32 mouse cellular contexts compared by ENCODE assay signal in genomic region chr2:25244144-25244543, GRCm38 (mm10). TPM values are rescaled to one million over a fixed set of nuclear protein-coding genes. Genes with fewer than 3 reads are reported as not detected.
A peak's percentile ranks its signal among the peaks of the same experiment; 100 is the strongest.
DNase-seq lines count a peak whose midpoint lies in the region; ATAC-seq and TF ChIP-seq lines count a peak whose summit lies in the region.
"Had no signal": no experiment of that assay in that cellular context is flagged by ENCODE, and none has a peak within 500 bp of the region (broad histone marks: within the 10 kb centered on the region; RNA-seq: fewer than 3 reads in every experiment).

No protein-coding gene starts in this region.

- no peaks in the 10 kb centered on the region for H3K9me3 ChIP-seq in megakaryocyte, embryonic 14.5 days
- H3K9me3 ChIP-seq: embryonic facial prominence, embryonic 10.5 days; embryonic facial prominence, embryonic 13.5 days; forebrain, embryonic 12.5 days; forebrain, embryonic 15.5 days; G1E; heart, embryonic 12.5 days; heart, embryonic 15.5 days; hindbrain, embryonic 10.5 days had no signal

- 73% methylated on average over 4 of the region's 4 CpGs for WGBS in cerebellum, adult 2 months
- 86% methylated on average over 4 of the region's 4 CpGs for WGBS in kidney, adult 2 months

- H3K27ac ChIP-seq in cerebellum, adult 2 months (ENCODE audit: insufficient read depth, low read length), result peak overlapping the region; percentile 24; the same call in 1 of the 2 replicates
- H3K27ac ChIP-seq in kidney, adult 2 months (ENCODE audit: insufficient read depth, low read depth, low read length), result no peak overlapping the region
- H3K27ac ChIP-seq in left cerebral cortex, adult 2 months, result no peak overlapping the region
- H3K27ac ChIP-seq: embryonic facial prominence, embryonic 10.5 days; embryonic facial prominence, embryonic 13.5 days; forebrain, embryonic 12.5 days; forebrain, embryonic 15.5 days; heart, embryonic 15.5 days; hindbrain, embryonic 10.5 days; hindbrain, embryonic 14.5 days had no signal

- no peaks in the 10 kb centered on the region for H3K27me3 ChIP-seq in cerebellum, adult 2 months (ENCODE audit: control insufficient read depth, insufficient read depth, low read length)
- H3K27me3 ChIP-seq in kidney, adult 2 months (replicated peaks; ENCODE audit: control insufficient read depth, insufficient read depth, low read length), result no peaks in the 10 kb centered on the region
- peaks cover 51% of the 10 kb centered on the region for H3K27me3 ChIP-seq in megakaryocyte, embryonic 14.5 days (replicated peaks)
- H3K27me3 ChIP-seq: forebrain, embryonic 15.5 days had no signal

- intact Hi-C loops in left cerebral cortex, adult 2 months (cut with DNase I), result no loop called here

- peak overlapping the region; percentile 12 for H3K4me3 ChIP-seq in cerebellum, adult 2 months (replicated peaks; ENCODE audit: insufficient read depth, low read depth, low read length)
- no peak overlapping the region for H3K4me3 ChIP-seq in kidney, adult 2 months (ENCODE audit: insufficient read depth, low read depth, low read length)
- peak overlapping the region; percentile 57 for H3K4me3 ChIP-seq in megakaryocyte, embryonic 14.5 days (replicated peaks)
- H3K4me3 ChIP-seq in left cerebral cortex, adult 2 months, result no peak overlapping the region
- H3K4me3 ChIP-seq: embryonic facial prominence, embryonic 13.5 days; erythroblast, embryonic 14.5 days; forebrain, embryonic 12.5 days; forebrain, embryonic 15.5 days; heart, embryonic 12.5 days; heart, embryonic 15.5 days had no signal

- no peak for DNase-seq in cerebellum, adult 2 months
- DNase-seq in cerebellum, postnatal 10 days, result no peak
- peak; percentile 59 for DNase-seq in kidney, adult 2 months
- no peak for DNase-seq in kidney, adult 8-10 months
- no peak for DNase-seq in left cerebral cortex, adult 2 months (ENCODE audit: extremely low spot score in 1 of 2, low spot score in 2 of 2)
- DNase-seq: adrenal gland, postnatal 10 days; adrenal gland, postnatal 36 days; cerebellum, adult 18-20 months; cerebellum, adult 9-11 months; cerebellum, postnatal 36 days; embryo, embryonic 11 days; gastrocnemius, postnatal 25 days; heart, adult 18-20 months; heart, postnatal 10 days; heart, postnatal 36 days had no signal

- peaks cover 49% of the 10 kb centered on the region for H3K4me1 ChIP-seq in cerebellum, adult 2 months (ENCODE audit: control insufficient read depth, insufficient read depth, low read length)
- peaks cover 10% of the 10 kb centered on the region; the same call in 1 of the 2 replicates for H3K4me1 ChIP-seq in kidney, adult 2 months (ENCODE audit: control insufficient read depth, insufficient read depth, low read length)
- peaks cover 31% of the 10 kb centered on the region for H3K4me1 ChIP-seq in megakaryocyte, embryonic 14.5 days

- no peaks in the 10 kb centered on the region for H3K36me3 ChIP-seq in kidney, adult 2 months (ENCODE audit: control insufficient read depth, insufficient read depth, low read length)
- H3K36me3 ChIP-seq in megakaryocyte, embryonic 14.5 days (replicated peaks; ENCODE audit: low read length), result peaks cover 51% of the 10 kb centered on the region

- ATAC-seq in megakaryocyte, adult 5-6 weeks (ENCODE audit: poor library complexity, severe bottlenecking), result no peak
- ATAC-seq: forebrain, embryonic 15.5 days; Patski had no signal

- TF ChIP-seq POLR2A in cerebellum, adult 2 months (IDR thresholded peaks at IDR 0.05; ENCODE audit: borderline replicate concordance, insufficient read depth, low read length), result no peak
- TF ChIP-seq POLR2A in kidney, adult 2 months (IDR thresholded peaks at IDR 0.05; ENCODE audit: low read depth, low read length), result no peak

- TF ChIP-seq CTCF in cerebellum, adult 2 months (IDR thresholded peaks at IDR 0.05; ENCODE audit: borderline replicate concordance, insufficient read depth, low read depth, low read length), result no peak
- no peak for TF ChIP-seq CTCF in kidney, adult 2 months (conservative IDR thresholded peaks at IDR 0.05; ENCODE audit: insufficient read depth, insufficient read length, low read depth, low read length)
- no peak for TF ChIP-seq CTCF in left cerebral cortex, adult 2 months (IDR thresholded peaks at IDR 0.05)

RNA-seq across cellular contexts. Expression of gene Cysrt1, which starts 1.9 kb away (rescaled TPM):
- polyA plus RNA-seq in cerebellum, adult 2 months (2012; rRNA removed), result 0.76 and 0.80 TPM in 2 replicates
- polyA plus RNA-seq in kidney, adult 2 months (2012; rRNA removed), result 0.66 and 1.2 TPM in 2 replicates
- not detected in 2 replicates for polyA plus RNA-seq in megakaryocyte, embryonic 14.5 days (2012; ENCODE audit: insufficient read depth, low replicate concordance)
- not detected in 2 replicates for total RNA-seq in megakaryocyte, adult 5-6 weeks (2015)
- not detected in 2 replicates for total RNA-seq in megakaryocyte, adult 5-6 weeks (2017)
- not detected for total RNA-seq in left cerebral cortex, adult 2 months (2021)
- total RNA-seq: adrenal gland, adult 18-20 months; adrenal gland, postnatal 10 days; adrenal gland, postnatal 36 days; G1E; gastrocnemius, adult 8-10 months; gastrocnemius, postnatal 25 days; heart, adult 18-20 months; heart, postnatal 10 days; heart, postnatal 36 days had no signal
- polyA plus RNA-seq: embryonic facial prominence, embryonic 10.5 days; erythroblast, embryonic 14.5 days; forebrain, embryonic 12.5 days; G1E; heart, embryonic 12.5 days; hindbrain, embryonic 10.5 days; Patski had no signal

RNA-seq across cellular contexts. Expression of gene Rnf208, which starts 2.1 kb away (rescaled TPM):
- polyA plus RNA-seq in cerebellum, adult 2 months (2012; rRNA removed), result 423 and 427 TPM in 2 replicates
- polyA plus RNA-seq in kidney, adult 2 months (2012; rRNA removed), result 49.1 and 57.9 TPM in 2 replicates
- 3.8 and 7.6 TPM in 2 replicates for polyA plus RNA-seq in megakaryocyte, embryonic 14.5 days (2012; ENCODE audit: insufficient read depth, low replicate concordance)
- total RNA-seq in megakaryocyte, adult 5-6 weeks (2015), result 0.14 TPM in 1 of 2 replicates, not detected in the other
- not detected in 2 replicates for total RNA-seq in megakaryocyte, adult 5-6 weeks (2017)
- total RNA-seq in left cerebral cortex, adult 2 months (2021), result 100 to 1,000 TPM; 249 to 270 TPM

RNA-seq across cellular contexts. Expression of gene AL732309.1, which starts 2.5 kb away (rescaled TPM):
- 12.5 and 14.1 TPM in 2 replicates for polyA plus RNA-seq in cerebellum, adult 2 months (2012; rRNA removed)
- polyA plus RNA-seq in kidney, adult 2 months (2012; rRNA removed), result 13.0 and 15.2 TPM in 2 replicates
- 1.1 TPM in 1 of 2 replicates, not detected in the other for polyA plus RNA-seq in megakaryocyte, embryonic 14.5 days (2012; ENCODE audit: insufficient read depth, low replicate concordance)
- 4.7 TPM in 2 replicates for total RNA-seq in megakaryocyte, adult 5-6 weeks (2015)
- 1.7 TPM in 1 of 2 replicates, not detected in the other for total RNA-seq in megakaryocyte, adult 5-6 weeks (2017)
- 1 to 10 TPM; 1.4 to 2.7 TPM for total RNA-seq in left cerebral cortex, adult 2 months (2021)

RNA-seq across cellular contexts. Expression of gene Rnf224, which starts 7.6 kb away (rescaled TPM):
- not detected in 2 replicates for polyA plus RNA-seq in cerebellum, adult 2 months (2012; rRNA removed)
- 0.06 and 0.12 TPM in 2 replicates for polyA plus RNA-seq in kidney, adult 2 months (2012; rRNA removed)
- polyA plus RNA-seq in megakaryocyte, embryonic 14.5 days (2012; ENCODE audit: insufficient read depth, low replicate concordance), result not detected in 2 replicates
- not detected in 2 replicates for total RNA-seq in megakaryocyte, adult 5-6 weeks (2015)
- total RNA-seq in megakaryocyte, adult 5-6 weeks (2017), result not detected in 2 replicates
- total RNA-seq in left cerebral cortex, adult 2 months (2021), result not detected
- total RNA-seq: adrenal gland, adult 18-20 months; adrenal gland, postnatal 10 days; adrenal gland, postnatal 36 days; gastrocnemius, adult 8-10 months; gastrocnemius, postnatal 25 days; heart, adult 18-20 months; heart, postnatal 10 days; heart, postnatal 36 days had no signal
- polyA plus RNA-seq: cortical plate, adult 2 months; embryonic facial prominence, embryonic 10.5 days; embryonic facial prominence, embryonic 13.5 days; erythroblast, embryonic 14.5 days; forebrain, embryonic 12.5 days; forebrain, embryonic 15.5 days; heart, embryonic 12.5 days; heart, embryonic 15.5 days; hindbrain, embryonic 10.5 days; hindbrain, embryonic 14.5 days; Patski had no signal

RNA-seq across cellular contexts. Expression of gene Slc34a3, which starts 10.0 kb away (rescaled TPM):
- 0.73 and 0.92 TPM in 2 replicates for polyA plus RNA-seq in cerebellum, adult 2 months (2012; rRNA removed)
- 240 and 299 TPM in 2 replicates for polyA plus RNA-seq in kidney, adult 2 months (2012; rRNA removed)
- polyA plus RNA-seq in megakaryocyte, embryonic 14.5 days (2012; ENCODE audit: insufficient read depth, low replicate concordance), result not detected in 2 replicates
- not detected in 2 replicates for total RNA-seq in megakaryocyte, adult 5-6 weeks (2015)
- total RNA-seq in megakaryocyte, adult 5-6 weeks (2017), result not detected in 2 replicates
- not detected for total RNA-seq in left cerebral cortex, adult 2 months (2021)
- total RNA-seq: adrenal gland, adult 18-20 months; adrenal gland, postnatal 10 days; adrenal gland, postnatal 36 days; G1E; gastrocnemius, adult 8-10 months; gastrocnemius, postnatal 25 days; heart, adult 18-20 months; heart, postnatal 10 days; heart, postnatal 36 days had no signal
- polyA plus RNA-seq: embryonic facial prominence, embryonic 10.5 days; embryonic facial prominence, embryonic 13.5 days; erythroblast, embryonic 14.5 days; forebrain, embryonic 12.5 days; forebrain, embryonic 15.5 days; gonadal fat pad, adult 2 months; heart, embryonic 12.5 days; heart, embryonic 15.5 days; hindbrain, embryonic 10.5 days; hindbrain, embryonic 14.5 days; Patski had no signal

Comparison
In these comparisons a context has a peak if more than half of its experiments do, and no peak if none do; other contexts are left out.
1. H3K4me3 ChIP-seq: peak in cerebellum, adult 2 months (single experiment) and megakaryocyte, embryonic 14.5 days (single experiment); none in kidney, adult 2 months (single experiment) and left cerebral cortex, adult 2 months (single experiment).